Mouse (Mus musculus) midbrain, embryonic 10.5 days (tissue): ENCODE measurements around the gene Pitpnb. TPM values are rescaled to one million over a fixed set of nuclear protein-coding genes. Genes with fewer than 3 reads are reported as not detected.

Experiments used
- DNase-seq: peaks from one replicate; pipeline ENCODE4 v3.0.0-alpha.2; 2017; ENCODE audit warnings: low spot score
- H3K27ac ChIP-seq: fragments of 300-500 bp; sonication (generic); replicated peaks from 2 replicates; pipeline ENCODE4 v1.5.1; 2016; ENCODE audit warnings: mild to moderate bottlenecking
- H3K27me3 ChIP-seq: fragments of 300-500 bp; sonication (generic); 2 replicates; pipeline ENCODE4 v1.6.1; 2016; ENCODE audit warnings: low read depth, mild to moderate bottlenecking; ENCODE audit not compliant: poor library complexity, severe bottlenecking
- H3K36me3 ChIP-seq: fragments of 300-500 bp; sonication (generic); 2 replicates; pipeline ENCODE4 v1.6.1; 2016; ENCODE audit warnings: mild to moderate bottlenecking, moderate library complexity
- H3K4me1 ChIP-seq: fragments of 300-500 bp; sonication (generic); 2 replicates; pipeline ENCODE4 v1.6.1; 2016
- H3K4me3 ChIP-seq: fragments of 300-500 bp; sonication (generic); 2 replicates; pipeline ENCODE4 v1.5.1; 2016; ENCODE audit warnings: mild to moderate bottlenecking, moderate library complexity
- H3K9me3 ChIP-seq: fragments of 300-500 bp; sonication (generic); replicated peaks from 2 replicates; pipeline ENCODE4 v1.6.1; 2016; ENCODE audit warnings: mild to moderate bottlenecking
- whole genome bisulfite sequencing: fragments of 180-500 bp; shearing (Covaris S2); methylation state at CpG from one replicate; pipeline ENCODE4 v1.1.7; 2016; 5-methylcytosine and 5-hydroxymethylcytosine counted together
- polyA plus RNA-seq: library from polyadenylated mRNA; unstranded; fragments of >200 nt; fragmentation: Nextera tagmentation; extraction: Ambion mirVana; gene quantifications from 2 replicates; pipeline ENCODE4 v1.2.1, GENCODE M21; 2016

Gene Pitpnb
- polyA plus RNA-seq, 1 experiment from 2014 or later = 129 TPM

DNA sequence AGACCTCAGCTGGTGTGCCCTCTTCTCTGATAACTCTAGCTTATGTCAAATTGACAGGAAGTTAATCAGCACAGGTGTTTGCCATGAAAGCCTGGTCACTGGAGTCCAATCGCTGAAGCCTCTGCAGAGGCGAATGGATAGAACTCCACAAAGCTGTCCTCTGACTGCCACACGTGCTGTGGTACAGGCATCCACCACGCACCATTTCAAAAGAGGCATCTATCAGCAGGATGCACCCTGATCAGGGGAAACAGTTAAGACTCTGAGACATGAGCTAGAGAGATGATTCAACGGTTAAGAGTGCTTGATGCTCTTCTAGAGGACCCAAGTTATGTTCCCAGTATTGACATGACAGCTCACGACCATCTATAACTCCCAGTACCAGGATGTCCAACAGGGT is 15.5 kb upstream of the Pitpnb start:
- Histone ChIP-seq H3K27me3 (no peaks in the 10 kb centered on the region), H3K9me3 (peaks cover 11% of the 10 kb centered on the region; the same call in 1 of the 2 replicates), H3K4me1 (no peaks in the 10 kb centered on the region), H3K36me3 (no peaks in the 10 kb centered on the region), H3K4me3 (no peak overlapping the region), H3K27ac (no peak overlapping the region)
- 90% methylated on average over 6 of the region's 6 CpGs for WGBS
- no peak for DNase-seq

GRCm38 (mm10) chr5:111317526-111317925 is 13.0 kb upstream of the Pitpnb start:
- no peaks in the 10 kb centered on the region for H3K27me3 ChIP-seq
- peaks cover 11% of the 10 kb centered on the region; the same call in 1 of the 2 replicates for H3K9me3 ChIP-seq

GRCm38 (mm10) chr5:111318946-111319345 is 11.6 kb upstream of the Pitpnb start:
- no peak overlapping the region for H3K27ac ChIP-seq
- H3K9me3 ChIP-seq = 0 out of 2 replicates have a peak, but pooled peaks cover 5% of the 10 kb centered on the region
- no peaks in the 10 kb centered on the region for H3K36me3 ChIP-seq
- H3K4me1 ChIP-seq = no peaks in the 10 kb centered on the region
- no peaks in the 10 kb centered on the region for H3K27me3 ChIP-seq
- WGBS = 59% methylated on average over 1 of the region's 1 CpGs
- H3K4me3 ChIP-seq = no peak overlapping the region
- no peak for DNase-seq

More at GRCm38 (mm10) chr5:111317526-111317925, 13.0 kb upstream of the Pitpnb start:
- Histone ChIP-seq H3K36me3 (no peaks in the 10 kb centered on the region), H3K4me3 (no peak overlapping the region), H3K4me1 (no peaks in the 10 kb centered on the region), H3K27ac (no peak overlapping the region)
- 94% methylated on average over 3 of the region's 3 CpGs for WGBS
- DNase-seq = no peak

- Histone ChIP-seq H3K27me3 (no peaks in the 10 kb centered on the region), H3K27ac (no peak overlapping the region), H3K9me3 (no peaks in the 10 kb centered on the region; the same call in 1 of the 2 replicates), H3K4me3 (no peak overlapping the region), H3K4me1 (peaks cover 11% of the 10 kb centered on the region), H3K36me3 (no peaks in the 10 kb centered on the region)
- 26% methylated on average over 1 of the region's 1 CpGs for WGBS
- no peak for DNase-seq
Measured at GRCm38 (mm10) chr5:111325813-111326212, 4.8 kb upstream of the Pitpnb start.

DNA sequence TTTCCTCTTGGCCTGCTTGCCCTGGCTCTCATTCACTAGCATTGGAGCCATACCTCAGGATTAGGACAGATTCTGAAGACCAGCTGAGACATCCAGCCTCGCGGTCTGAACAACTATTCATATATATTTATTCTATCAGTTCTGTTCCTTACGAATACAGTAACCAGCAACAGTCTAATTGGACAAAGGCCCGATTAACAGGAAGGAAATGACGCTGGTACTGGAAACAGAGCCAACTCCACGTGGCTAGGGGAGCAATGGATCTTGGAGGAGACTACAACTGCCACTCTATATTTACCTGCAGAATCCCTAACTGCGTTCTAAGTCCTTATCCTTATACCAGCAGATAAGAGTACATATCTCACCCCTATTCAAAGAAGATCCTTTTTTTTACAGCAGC is 3.1 kb upstream of the Pitpnb start:
- Histone ChIP-seq H3K36me3 (peaks cover 2% of the 10 kb centered on the region; the same call in 1 of the 2 replicates), H3K9me3 (no peaks in the 10 kb centered on the region; the same call in 1 of the 2 replicates), H3K27ac (no peak overlapping the region), H3K27me3 (no peaks in the 10 kb centered on the region), H3K4me1 (peaks cover 25% of the 10 kb centered on the region), H3K4me3 (no peak overlapping the region)
- 92% methylated on average over 7 of the region's 7 CpGs for WGBS
- no peak for DNase-seq

GRCm38 (mm10) chr5:111329782-111330416 is 664 bp upstream of the Pitpnb start:
- 26% methylated on average over 10 of the region's 10 CpGs for WGBS
- Histone ChIP-seq H3K36me3 (peaks cover 26% of the 10 kb centered on the region), H3K27ac (peak overlapping the region; percentile 95), H3K27me3 (no peaks in the 10 kb centered on the region), H3K9me3 (no peaks in the 10 kb centered on the region; the same call in 1 of the 2 replicates), H3K4me3 (peak overlapping the region; percentile 97), H3K4me1 (peaks cover 27% of the 10 kb centered on the region)
- DNase-seq = no peak

DNA sequence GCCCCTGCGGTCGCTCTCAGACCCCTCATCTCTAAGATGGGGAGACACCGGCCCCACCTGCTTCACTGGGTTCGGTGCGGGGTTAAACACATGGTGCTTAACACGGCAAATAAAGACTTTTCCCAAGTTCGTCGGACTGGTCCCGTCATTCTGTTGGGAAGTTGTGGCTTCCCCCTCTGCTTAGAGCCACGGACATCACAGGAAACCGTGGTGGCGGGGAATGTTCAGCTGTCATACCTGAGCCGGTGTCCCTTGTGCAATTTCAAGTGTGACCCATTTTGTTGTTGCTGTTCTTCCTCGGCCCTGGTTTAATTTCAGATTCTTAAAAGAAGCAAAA is 504 bp downstream of the Pitpnb start:
- peak overlapping the region; percentile 95 for H3K27ac ChIP-seq
- no peaks in the 10 kb centered on the region for H3K27me3 ChIP-seq
- under 1% methylated on average over 14 of the region's 14 CpGs for whole genome bisulfite sequencing
- peaks cover 27% of the 10 kb centered on the region for H3K4me1 ChIP-seq
- no peaks in the 10 kb centered on the region for H3K9me3 ChIP-seq
- no peak for DNase-seq
- H3K4me3 ChIP-seq = peak overlapping the region; percentile 97
- H3K36me3 ChIP-seq = peaks cover 38% of the 10 kb centered on the region

GRCm38 (mm10) chr5:111335939-111336691 is 5.6 kb downstream of the Pitpnb start:
- Histone ChIP-seq H3K27ac (no peak overlapping the region), H3K9me3 (no peaks in the 10 kb centered on the region), H3K36me3 (peaks cover 86% of the 10 kb centered on the region), H3K27me3 (no peaks in the 10 kb centered on the region), H3K4me3 (no peak overlapping the region), H3K4me1 (peaks cover 14% of the 10 kb centered on the region)
- DNase-seq = no peak
- 93% methylated on average over 8 of the region's 8 CpGs for WGBS

DNA sequence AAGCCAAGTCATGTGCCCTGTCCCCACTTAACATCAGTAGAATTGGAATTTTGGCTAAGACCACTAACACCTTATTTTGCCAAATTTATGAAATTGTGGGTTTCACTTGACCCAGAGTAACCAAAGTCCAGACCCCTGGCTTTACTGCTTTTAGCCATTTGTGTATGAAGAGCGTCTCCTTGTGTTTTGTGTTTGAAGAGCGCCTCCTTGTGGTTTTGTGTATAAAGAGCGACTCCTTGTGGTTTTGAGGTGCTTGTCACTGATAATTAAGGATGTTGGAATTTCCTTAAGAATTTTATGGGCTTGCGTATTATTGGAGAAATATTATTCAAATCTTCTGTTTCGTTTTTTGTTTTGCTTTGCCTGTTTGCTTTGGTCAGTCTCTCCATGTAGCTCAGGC is 11.0 kb downstream of the Pitpnb start:
- no peaks in the 10 kb centered on the region for H3K4me1 ChIP-seq
- peaks cover 95% of the 10 kb centered on the region for H3K36me3 ChIP-seq
- no peak overlapping the region for H3K4me3 ChIP-seq
- DNase-seq = no peak
- H3K27ac ChIP-seq = no peak overlapping the region
- 51% methylated on average over 5 of the region's 5 CpGs for WGBS
- no peaks in the 10 kb centered on the region for H3K9me3 ChIP-seq
- no peaks in the 10 kb centered on the region for H3K27me3 ChIP-seq

DNA sequence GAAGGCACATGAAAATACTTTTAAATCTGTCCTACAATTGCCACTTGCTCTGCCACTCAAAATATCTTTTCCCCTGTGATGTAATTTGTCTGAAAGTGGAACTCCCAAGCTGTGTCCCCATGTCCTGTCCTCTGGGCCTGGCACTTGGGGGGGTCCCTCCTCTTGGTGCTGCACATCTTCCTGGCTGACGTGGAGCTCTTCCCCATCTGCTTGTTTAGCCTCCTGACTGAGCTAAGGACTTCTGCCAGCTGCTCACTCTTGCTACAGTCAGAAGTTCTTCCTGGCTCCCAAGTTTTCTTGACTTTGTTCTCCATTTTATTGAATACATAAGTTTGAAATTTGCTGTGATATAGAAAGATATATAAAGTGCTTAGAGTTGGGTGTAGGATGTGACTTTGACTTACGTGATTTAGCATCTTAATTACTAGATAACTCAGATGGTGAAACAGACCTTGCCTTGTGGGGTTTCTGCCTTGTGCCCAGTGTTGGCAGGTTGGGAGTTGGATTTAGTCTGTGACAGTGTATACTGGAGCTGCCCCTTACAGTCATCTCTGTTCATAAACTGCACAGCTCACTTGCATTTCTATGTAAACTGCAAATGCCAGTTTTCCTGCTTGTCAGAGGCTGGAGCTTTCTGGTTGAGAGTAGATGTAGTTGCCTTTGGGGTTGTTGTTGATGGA is 14.3 kb downstream of the Pitpnb start:
- peaks cover 97% of the 10 kb centered on the region for H3K36me3 ChIP-seq
- WGBS = 95% methylated on average over 2 of the region's 2 CpGs
- no peak for DNase-seq

GRCm38 (mm10) chr5:111356811-111357617 is 26.5 kb downstream of the Pitpnb start:
- H3K9me3 ChIP-seq = no peaks in the 10 kb centered on the region
- H3K36me3 ChIP-seq = peaks cover 77% of the 10 kb centered on the region
- H3K4me3 ChIP-seq = no peak overlapping the region
- 94% methylated on average over 12 of the region's 12 CpGs for WGBS
- H3K27ac ChIP-seq = no peak overlapping the region
- DNase-seq = no peak
- no peaks in the 10 kb centered on the region for H3K4me1 ChIP-seq
- no peaks in the 10 kb centered on the region for H3K27me3 ChIP-seq

More for the DNA sequence above, 14.3 kb downstream of the Pitpnb start:
- H3K9me3 ChIP-seq = no peaks in the 10 kb centered on the region
- H3K4me3 ChIP-seq = no peak overlapping the region
- H3K27me3 ChIP-seq = no peaks in the 10 kb centered on the region
- no peak overlapping the region for H3K27ac ChIP-seq
- no peaks in the 10 kb centered on the region for H3K4me1 ChIP-seq

GRCm38 (mm10) chr5:111360546-111360945 is 30.0 kb downstream of the Pitpnb start:
- no peak for DNase-seq
- Histone ChIP-seq H3K36me3 (peaks cover 87% of the 10 kb centered on the region), H3K4me3 (no peak overlapping the region), H3K4me1 (no peaks in the 10 kb centered on the region), H3K9me3 (no peaks in the 10 kb centered on the region), H3K27me3 (no peaks in the 10 kb centered on the region), H3K27ac (no peak overlapping the region)
- WGBS = 93% methylated on average over 5 of the region's 5 CpGs
